Mouse (Mus musculus) 3T3-L1 (cell line): ENCODE results near the gene Wnt10b.
"Not testable (repeated sequence)": the region's sequence is repeated elsewhere in the genome, so short reads cannot be mapped to it uniquely, and the experiment has no call there.

Experiments
- DNase-seq: peaks from one replicate; pipeline ENCODE4 v3.0.0-alpha.2; 2015; ENCODE audit warnings: low read depth, low spot score

The Wnt10b gene

GRCm38 (mm10) chr15:98777762-98778161, at the start of gene Wnt10b:
Wnt10b (minus strand) TSS chr15:98778150.
- DNase-seq: no peak

- no peak for DNase-seq
Observed at GRCm38 (mm10) chr15:98827611-98828011, 49.7 kb upstream of the Wnt10b start.

- DNase-seq: peak; percentile 56
Observed at GRCm38 (mm10) chr15:98823434-98823833, 45.5 kb upstream of the Wnt10b start.

GRCm38 (mm10) chr15:98822147-98822546, 44.2 kb upstream of the Wnt10b start:
- no peak for DNase-seq

GRCm38 (mm10) chr15:98821403-98821802, 43.5 kb upstream of the Wnt10b start:
- peak; percentile 62 for DNase-seq

GRCm38 (mm10) chr15:98820937-98821336, 43.0 kb upstream of the Wnt10b start:
- no peak for DNase-seq

- no peak for DNase-seq
Observed at GRCm38 (mm10) chr15:98818171-98818570, 40.2 kb upstream of the Wnt10b start.

- no peak for DNase-seq
Observed at GRCm38 (mm10) chr15:98812741-98813424, 34.9 kb upstream of the Wnt10b start.

GRCm38 (mm10) chr15:98810212-98810611, 32.3 kb upstream of the Wnt10b start:
- DNase-seq: not testable (repeated sequence)

- no peak for DNase-seq
Observed at GRCm38 (mm10) chr15:98809390-98809789, 31.4 kb upstream of the Wnt10b start, which contains the start of gene Ddn. Ddn (minus strand) TSS chr15:98809490.

- no peak for DNase-seq
Observed at GRCm38 (mm10) chr15:98808651-98809134, 30.7 kb upstream of the Wnt10b start.

- DNase-seq: no peak
Observed at GRCm38 (mm10) chr15:98807895-98808650, 30.1 kb upstream of the Wnt10b start.

GRCm38 (mm10) chr15:98806809-98807770, 29.1 kb upstream of the Wnt10b start:
- no peak for DNase-seq

- no peak for DNase-seq
Observed at GRCm38 (mm10) chr15:98806071-98806808, 28.3 kb upstream of the Wnt10b start.

- DNase-seq: no peak
Observed at GRCm38 (mm10) chr15:98805324-98806040, 27.5 kb upstream of the Wnt10b start.

- DNase-seq: peak; percentile 85
Observed at GRCm38 (mm10) chr15:98804054-98804453, 26.1 kb upstream of the Wnt10b start.

GRCm38 (mm10) chr15:98802926-98803325, 25.0 kb upstream of the Wnt10b start:
- DNase-seq: no peak

- DNase-seq: peak; percentile 94
Observed at GRCm38 (mm10) chr15:98799396-98799795, 21.4 kb upstream of the Wnt10b start.

- DNase-seq: no peak
Observed at GRCm38 (mm10) chr15:98798903-98799302, 21.0 kb upstream of the Wnt10b start.

GRCm38 (mm10) chr15:98797835-98798492, 20.0 kb upstream of the Wnt10b start:
- no peak for DNase-seq
